Mouse (Mus musculus) thymus, adult 2 months (tissue): ENCODE measurements at regions not wholly inside any gene's neighbourhood (a gene's known extent, or its start where the extent isn't known, plus 50 kb on each side); places are given as distances from the start of the nearest gene placed in this dataset.

Experiments
- CTCF ChIP-seq: fragments of 200-500 bp; IDR thresholded peaks from 2 replicates; pipeline ENCODE4 v1.5.1; 2012; ENCODE audit warnings: mild to moderate bottlenecking, control low read depth, low read length, moderate library complexity, borderline replicate concordance; ENCODE audit not compliant: control insufficient read depth, poor library complexity, insufficient read depth; ENCODE audit errors: extremely low read depth
- POLR2A ChIP-seq: fragments of 200-500 bp; IDR thresholded peaks from 2 replicates; pipeline ENCODE4 v1.6.1; 2012; ENCODE audit warnings: mild to moderate bottlenecking, low read length, control low read depth, moderate library complexity; ENCODE audit not compliant: control insufficient read depth, poor library complexity, insufficient read depth; ENCODE audit errors: extremely low read depth

GRCm38 (mm10) chr7:136026451-136026850 is 310.3 kb upstream of the Mki67 start:
- TF ChIP-seq POLR2A: no peak
- no peak for TF ChIP-seq CTCF
